Mouse (Mus musculus) spleen, postnatal 14 days (tissue): ENCODE data around the gene Runx1.

Source experiments
- DNase-seq, 2 experiments: peaks; one replicate each; pipeline ENCODE4 v3.0.0; 2021 to 2022; ENCODE audit warnings: low spot score in 2 of 2

The Runx1 gene

GRCm38 (mm10) chr16:92565291-92565690 is 260.7 kb downstream of the Runx1 start:
- no peak for DNase-seq

- no peak for DNase-seq
Measured at GRCm38 (mm10) chr16:92555051-92555450, 270.9 kb downstream of the Runx1 start.

GRCm38 (mm10) chr16:92552858-92553257 is 273.1 kb downstream of the Runx1 start:
- no peak for DNase-seq

GRCm38 (mm10) chr16:92552106-92552382 is 273.9 kb downstream of the Runx1 start:
- DNase-seq = no peak
